Mouse (Mus musculus) ES-Bruce4 (cell line): ENCODE measurements around the gene Rem1.

Experiments
- CTCF ChIP-seq: IDR thresholded peaks from one replicate; pipeline ENCODE4 v1.8.1; 2011; ENCODE audit warnings: low read depth, low read length
- POLR2A ChIP-seq: IDR thresholded peaks from one replicate; pipeline ENCODE4 v1.8.1; 2011; ENCODE audit warnings: low read length; ENCODE audit not compliant: insufficient read depth

DNA sequence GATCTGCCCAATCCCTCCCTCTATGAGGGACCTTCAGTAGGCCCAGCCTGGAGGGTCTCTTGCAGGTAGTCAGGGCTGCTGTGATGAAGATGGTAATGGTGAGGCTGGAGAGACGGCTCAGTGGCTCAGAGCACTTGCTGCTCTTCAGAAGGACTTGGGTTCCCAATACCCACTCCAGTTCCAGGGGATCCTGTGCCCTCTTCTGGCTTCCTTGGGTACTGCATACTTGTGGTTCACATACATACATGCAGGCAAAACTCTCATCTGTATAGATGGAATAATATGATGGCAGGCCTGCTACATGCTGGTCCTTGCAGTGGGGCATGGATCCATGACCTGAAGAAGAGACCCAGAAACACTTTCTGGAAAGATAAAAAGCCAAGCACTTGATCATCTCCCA, 18.0 kb upstream of the Rem1 start:
- TF ChIP-seq CTCF = no peak
- no peak for TF ChIP-seq POLR2A
